Mouse (Mus musculus) heart, postnatal 0 days (tissue): ENCODE results near the gene Shroom3.
A peak's percentile ranks its signal among the peaks of the same experiment; 100 is the strongest.

Source experiments
- CTCF ChIP-seq: IDR thresholded peaks from 2 replicates; pipeline ENCODE4 v1.5.1; 2016; ENCODE audit warnings: antibody characterized with exemption, control low read depth, low read depth
- EP300 ChIP-seq: IDR thresholded peaks from 2 replicates; pipeline ENCODE4 v1.6.1; 2016; ENCODE audit warnings: antibody characterized with exemption, low read depth

- TF ChIP-seq CTCF (peak; percentile 92), EP300 (no peak)
These were observed 42.7 kb downstream of the Shroom3 start for GRCm38 (mm10) chr5:92725935-92726334.
